Mouse (Mus musculus): ENCODE measurements around the gene Ghdc. TPM values are rescaled to one million over a fixed set of nuclear protein-coding genes. Genes with fewer than 3 reads are reported as not detected.
"Not testable (repeated sequence)": the region's sequence is repeated elsewhere in the genome, so short reads cannot be mapped to it uniquely, and the experiment has no call there.

The Ghdc gene
- polyA plus RNA-seq, 1 experiment = 10.0 TPM

- peaks cover 57% of the 10 kb centered on the region for H3K36me3 ChIP-seq (ENCODE audit: control insufficient read depth, insufficient read depth, low read length)
- no peaks in the 10 kb centered on the region for H3K27me3 ChIP-seq (ENCODE audit: control insufficient read depth, insufficient read depth, low read length)
- no peak overlapping the region for H3K27ac ChIP-seq (ENCODE audit: insufficient read depth, low read depth, low read length)
- 78% methylated on average over 5 of the region's 5 CpGs for WGBS
- H3K4me3 ChIP-seq (ENCODE audit: low read depth, low read length) = no peak overlapping the region
- TF ChIP-seq POLR2A (IDR thresholded peaks at IDR 0.05; ENCODE audit: low read depth, low read length) (no peak), CTCF (IDR thresholded peaks at IDR 0.05; ENCODE audit: extremely low read depth, insufficient read length, insufficient replicate concordance, low read depth, low read length) (no peak)
- H3K4me1 ChIP-seq (ENCODE audit: control insufficient read depth, insufficient read depth, insufficient read length, low read length) = no peaks in the 10 kb centered on the region
These were observed 28.7 kb upstream of the Ghdc start for GRCm38 (mm10) chr11:100799426-100799825.

- no peaks in the 10 kb centered on the region for H3K27me3 ChIP-seq (ENCODE audit: control insufficient read depth, insufficient read depth, low read length)
- H3K4me1 ChIP-seq (ENCODE audit: control insufficient read depth, insufficient read depth, insufficient read length, low read length) = peaks cover 2% of the 10 kb centered on the region; the same call in 1 of the 2 replicates
- H3K36me3 ChIP-seq (ENCODE audit: control insufficient read depth, insufficient read depth, low read length) = peaks cover 38% of the 10 kb centered on the region
- TF ChIP-seq POLR2A (IDR thresholded peaks at IDR 0.05; ENCODE audit: low read depth, low read length) = no peak
- no peak for TF ChIP-seq CTCF (IDR thresholded peaks at IDR 0.05; ENCODE audit: extremely low read depth, insufficient read length, insufficient replicate concordance, low read depth, low read length)
- no peak overlapping the region for H3K27ac ChIP-seq (ENCODE audit: insufficient read depth, low read depth, low read length)
- H3K4me3 ChIP-seq (ENCODE audit: low read depth, low read length) = no peak overlapping the region
- WGBS = 85% methylated on average over 8 of the region's 8 CpGs
These were observed 25.8 kb upstream of the Ghdc start for GRCm38 (mm10) chr11:100796585-100796984.

GRCm38 (mm10) chr11:100795386-100795785, 24.6 kb upstream of the Ghdc start:
- 96% methylated on average over 2 of the region's 2 CpGs for WGBS
- Histone ChIP-seq H3K27ac (ENCODE audit: insufficient read depth, low read depth, low read length) (no peak overlapping the region), H3K4me3 (ENCODE audit: low read depth, low read length) (no peak overlapping the region), H3K36me3 (ENCODE audit: control insufficient read depth, insufficient read depth, low read length) (peaks cover 32% of the 10 kb centered on the region), H3K27me3 (ENCODE audit: control insufficient read depth, insufficient read depth, low read length) (no peaks in the 10 kb centered on the region), H3K4me1 (ENCODE audit: control insufficient read depth, insufficient read depth, insufficient read length, low read length) (peaks cover 3% of the 10 kb centered on the region; the same call in 1 of the 2 replicates)
- TF ChIP-seq CTCF (IDR thresholded peaks at IDR 0.05; ENCODE audit: extremely low read depth, insufficient read length, insufficient replicate concordance, low read depth, low read length) = no peak
- TF ChIP-seq POLR2A (IDR thresholded peaks at IDR 0.05; ENCODE audit: low read depth, low read length) = no peak

- peaks cover 39% of the 10 kb centered on the region for H3K36me3 ChIP-seq (ENCODE audit: control insufficient read depth, insufficient read depth, low read length)
- H3K4me3 ChIP-seq (ENCODE audit: low read depth, low read length) = no peak overlapping the region
- 72% methylated on average over 2 of the region's 2 CpGs for WGBS
- H3K27me3 ChIP-seq (ENCODE audit: control insufficient read depth, insufficient read depth, low read length) = no peaks in the 10 kb centered on the region
- no peak for TF ChIP-seq CTCF (IDR thresholded peaks at IDR 0.05; ENCODE audit: extremely low read depth, insufficient read length, insufficient replicate concordance, low read depth, low read length)
- no peak for TF ChIP-seq POLR2A (IDR thresholded peaks at IDR 0.05; ENCODE audit: low read depth, low read length)
- peaks cover 3% of the 10 kb centered on the region; the same call in 1 of the 2 replicates for H3K4me1 ChIP-seq (ENCODE audit: control insufficient read depth, insufficient read depth, insufficient read length, low read length)
- no peak overlapping the region for H3K27ac ChIP-seq (ENCODE audit: insufficient read depth, low read depth, low read length)
These were observed 20.8 kb upstream of the Ghdc start for GRCm38 (mm10) chr11:100791457-100792049.

GRCm38 (mm10) chr11:100790644-100791043, 19.9 kb upstream of the Ghdc start:
- H3K36me3 ChIP-seq (ENCODE audit: control insufficient read depth, insufficient read depth, low read length) = peaks cover 37% of the 10 kb centered on the region
- H3K4me1 ChIP-seq (ENCODE audit: control insufficient read depth, insufficient read depth, insufficient read length, low read length); H3K27ac ChIP-seq (ENCODE audit: insufficient read depth, low read depth, low read length); H3K4me3 ChIP-seq (ENCODE audit: low read depth, low read length); H3K27me3 ChIP-seq (ENCODE audit: control insufficient read depth, insufficient read depth, low read length): not testable (repeated sequence)
- WGBS = 88% methylated on average over 9 of the region's 9 CpGs

- Histone ChIP-seq H3K4me3 (ENCODE audit: low read depth, low read length) (no peak overlapping the region), H3K36me3 (ENCODE audit: control insufficient read depth, insufficient read depth, low read length) (peaks cover 38% of the 10 kb centered on the region), H3K27me3 (ENCODE audit: control insufficient read depth, insufficient read depth, low read length) (no peaks in the 10 kb centered on the region), H3K4me1 (ENCODE audit: control insufficient read depth, insufficient read depth, insufficient read length, low read length) (peaks cover 3% of the 10 kb centered on the region; the same call in 1 of the 2 replicates), H3K27ac (ENCODE audit: insufficient read depth, low read depth, low read length) (no peak overlapping the region)
- TF ChIP-seq POLR2A (IDR thresholded peaks at IDR 0.05; ENCODE audit: low read depth, low read length) = no peak
- TF ChIP-seq CTCF (IDR thresholded peaks at IDR 0.05; ENCODE audit: extremely low read depth, insufficient read length, insufficient replicate concordance, low read depth, low read length) = no peak
- WGBS = 92% methylated on average over 3 of the region's 3 CpGs
These were observed 18.9 kb upstream of the Ghdc start for GRCm38 (mm10) chr11:100789702-100790101.

- Histone ChIP-seq H3K4me3 (ENCODE audit: low read depth, low read length) (no peak overlapping the region), H3K27ac (ENCODE audit: insufficient read depth, low read depth, low read length) (no peak overlapping the region), H3K27me3 (ENCODE audit: control insufficient read depth, insufficient read depth, low read length) (no peaks in the 10 kb centered on the region), H3K4me1 (ENCODE audit: control insufficient read depth, insufficient read depth, insufficient read length, low read length) (no peaks in the 10 kb centered on the region), H3K36me3 (ENCODE audit: control insufficient read depth, insufficient read depth, low read length) (peaks cover 58% of the 10 kb centered on the region)
- no peak for TF ChIP-seq CTCF (IDR thresholded peaks at IDR 0.05; ENCODE audit: extremely low read depth, insufficient read length, insufficient replicate concordance, low read depth, low read length)
- 89% methylated on average over 2 of the region's 2 CpGs for WGBS
These were observed 15.0 kb upstream of the Ghdc start for GRCm38 (mm10) chr11:100785774-100786173.

Measured in small intestine, adult 2 months (tissue).